In the genomic region with DNA sequence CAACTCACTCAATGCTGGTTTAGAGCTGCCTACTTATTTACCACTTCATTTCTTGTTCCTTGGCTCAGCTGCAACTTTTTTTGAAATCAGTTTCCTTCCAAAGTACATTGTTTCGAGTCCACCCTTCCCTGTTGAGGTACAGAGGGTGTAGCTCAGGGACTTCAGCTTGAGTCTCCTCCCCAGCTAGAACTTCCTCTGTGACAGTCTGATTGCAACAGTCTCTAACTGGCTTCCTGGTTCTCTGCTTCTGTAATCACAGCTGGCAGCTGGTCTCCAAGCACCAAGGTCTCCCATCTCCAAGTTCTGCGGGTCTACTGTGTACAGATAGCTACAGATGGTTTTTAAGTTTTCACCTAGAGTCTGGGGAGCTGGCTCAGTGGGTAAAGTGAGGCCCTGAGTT, we compare ENCODE assay signal across 13 mouse cellular contexts.
DNase-seq lines count a peak whose midpoint lies in the region; ATAC-seq and TF ChIP-seq lines count a peak whose summit lies in the region.
"Had no signal": no experiment of that assay in that cellular context is flagged by ENCODE, and none has a peak within 500 bp of the region (broad histone marks: within the 10 kb centered on the region; RNA-seq: fewer than 3 reads in every experiment).

No protein-coding gene starts in this region.

- no peaks in the 10 kb centered on the region for H3K36me3 ChIP-seq in heart, adult 2 months (ENCODE audit: control insufficient read depth, insufficient read depth, low read length)
- H3K36me3 ChIP-seq in hindbrain, postnatal 0 days (ENCODE audit: insufficient read depth, low read length), result no peaks in the 10 kb centered on the region
- H3K36me3 ChIP-seq: embryonic facial prominence, embryonic 15.5 days; hindbrain, embryonic 12.5 days; neural tube, embryonic 12.5 days had no signal

- WGBS in heart, adult 2 months, result 36% methylated on average over 2 of the region's 2 CpGs
- WGBS in hindbrain, postnatal 0 days, result 88% methylated on average over 2 of the region's 2 CpGs

- H3K9ac ChIP-seq in heart, adult 2 months (ENCODE audit: low read depth, low read length), result no peak overlapping the region
- H3K9ac ChIP-seq in hindbrain, postnatal 0 days (replicated peaks; ENCODE audit: low read length), result no peak overlapping the region
- H3K9ac ChIP-seq: embryonic facial prominence, embryonic 15.5 days; hindbrain, embryonic 12.5 days; neural tube, embryonic 12.5 days had no signal

- intact Hi-C loops in heart, adult 2 months (cut with DNase I), result no loop called here
- intact Hi-C loops in heart, postnatal 10 days (cut with DNase I), result no loop called here

- H3K4me2 ChIP-seq in hindbrain, postnatal 0 days (ENCODE audit: low read depth, low read length), result no peak overlapping the region
- H3K4me2 ChIP-seq: embryonic facial prominence, embryonic 15.5 days; hindbrain, embryonic 12.5 days; neural tube, embryonic 12.5 days had no signal

- no peak for TF ChIP-seq POLR2A in heart, adult 2 months (IDR thresholded peaks at IDR 0.05; ENCODE audit: insufficient read depth, low read depth, low read length)

- DNase-seq in heart, adult 2 months, result peak in 1 of 2 experiments; percentile 20
- DNase-seq in heart, postnatal 10 days, result no peak
- peak; percentile 66 for DNase-seq in 416B (ENCODE audit: low read depth)
- DNase-seq in induced T-regulatory cell, adult 2 months (ENCODE audit: low read depth), result peak; percentile 10
- DNase-seq in naive thymus-derived CD4-positive, alpha-beta T cell, adult 2 months (ENCODE audit: low read depth), result peak; percentile 27
- DNase-seq in layer of hippocampus, adult 2 months (ENCODE audit: low spot score in 2 of 2), result no peak
- no peak for DNase-seq in hindbrain, postnatal 0 days (ENCODE audit: low spot score)
- DNase-seq: cerebellum, adult 9-11 months had no signal

- H3K27ac ChIP-seq in heart, adult 2 months, result no peak overlapping the region; the same call in 1 of the 2 replicates
- no peak overlapping the region for H3K27ac ChIP-seq in layer of hippocampus, adult 2 months
- H3K27ac ChIP-seq in hindbrain, postnatal 0 days, result no peak overlapping the region
- H3K27ac ChIP-seq: embryonic facial prominence, embryonic 15.5 days; hindbrain, embryonic 12.5 days; neural tube, embryonic 12.5 days had no signal

- H3K4me3 ChIP-seq in heart, adult 2 months, result no peak overlapping the region
- no peak overlapping the region for H3K4me3 ChIP-seq in layer of hippocampus, adult 2 months
- H3K4me3 ChIP-seq in hindbrain, postnatal 0 days (ENCODE audit: low read length), result no peak overlapping the region
- H3K4me3 ChIP-seq: embryonic facial prominence, embryonic 15.5 days; hindbrain, embryonic 12.5 days; neural tube, embryonic 12.5 days had no signal

- 0 out of 2 replicates have a peak, but pooled peaks have one; percentile 13 for TF ChIP-seq EP300 in heart, adult 2 months (IDR thresholded peaks at IDR 0.05; ENCODE audit: insufficient read depth, low read depth, low read length)

- no peaks in the 10 kb centered on the region for H3K79me2 ChIP-seq in heart, adult 2 months (replicated peaks; ENCODE audit: control insufficient read depth, insufficient read depth, low read length)

- H3K9me3 ChIP-seq in hindbrain, postnatal 0 days (ENCODE audit: low read length), result no peaks in the 10 kb centered on the region
- H3K9me3 ChIP-seq: embryonic facial prominence, embryonic 15.5 days; hindbrain, embryonic 12.5 days; neural tube, embryonic 12.5 days had no signal

- no peaks in the 10 kb centered on the region for H3K27me3 ChIP-seq in heart, adult 2 months (ENCODE audit: control insufficient read depth, insufficient read depth, low read length)
- H3K27me3 ChIP-seq in hindbrain, postnatal 0 days (ENCODE audit: insufficient read depth, low read length), result no peaks in the 10 kb centered on the region
- H3K27me3 ChIP-seq: embryonic facial prominence, embryonic 15.5 days; hindbrain, embryonic 12.5 days; neural tube, embryonic 12.5 days; Patski had no signal

- ATAC-seq in erythroblast, adult 5-6 weeks (replicated peaks; ENCODE audit: low FRiP score, poor library complexity, severe bottlenecking), result no peak
- no peak for ATAC-seq in hindbrain, postnatal 0 days
- ATAC-seq: Patski had no signal

- peaks cover 8% of the 10 kb centered on the region for H3K4me1 ChIP-seq in heart, adult 2 months (ENCODE audit: control insufficient read depth, insufficient read depth, low read length)
- peaks cover 12% of the 10 kb centered on the region for H3K4me1 ChIP-seq in hindbrain, postnatal 0 days (ENCODE audit: insufficient read depth, low read length)

- no peak for TF ChIP-seq CTCF in heart, adult 2 months (IDR thresholded peaks at IDR 0.05)
- no peak for TF ChIP-seq CTCF in layer of hippocampus, adult 2 months (conservative IDR thresholded peaks at IDR 0.05)
- no peak for TF ChIP-seq CTCF in hindbrain, postnatal 0 days (IDR thresholded peaks at IDR 0.05; ENCODE audit: low read depth)

Comparison
In these comparisons a context has a peak if more than half of its experiments do, and no peak if none do; other contexts are left out.
1. DNase-seq: peak in 416B (single experiment), induced T-regulatory cell, adult 2 months (single experiment) and naive thymus-derived CD4-positive, alpha-beta T cell, adult 2 months (single experiment); none in heart, postnatal 10 days (0 of 2), layer of hippocampus, adult 2 months (0 of 2) and hindbrain, postnatal 0 days (single experiment).